Mouse (Mus musculus): ENCODE results near the gene Ermp1. TPM values are rescaled to one million over a fixed set of nuclear protein-coding genes. Genes with fewer than 3 reads are reported as not detected.

Ermp1 gene
- polyA plus RNA-seq, 2 experiments, result 6.8 to 7.2 TPM

DNA sequence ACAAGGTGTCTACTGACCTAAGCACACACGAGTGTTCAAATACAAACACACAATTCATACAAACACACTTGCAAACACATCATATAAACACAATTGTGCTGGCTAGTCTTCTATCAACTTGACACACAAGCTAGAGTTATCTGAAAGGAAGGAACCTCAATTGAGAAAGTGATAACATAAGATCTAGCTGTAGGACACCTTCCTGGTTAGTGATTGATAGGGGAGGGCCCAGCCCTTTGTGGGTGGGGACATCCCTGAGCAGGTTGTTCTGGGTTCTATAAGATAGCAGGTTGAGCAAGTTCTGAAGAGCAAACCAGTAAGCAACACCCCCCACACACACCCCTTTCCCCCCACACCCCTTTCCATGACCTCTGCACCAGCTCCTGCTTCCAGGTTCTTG, 1.5 kb upstream of the Ermp1 start:
- ATAC-seq (ENCODE audit: insufficient read depth), result peak; percentile 72
- peak overlapping the region; percentile 37 for H3K4me2 ChIP-seq (ENCODE audit: low read depth)
- H3K27ac ChIP-seq, result peak overlapping the region; percentile 52; the same call in 1 of the 2 replicates

GRCm38 (mm10) chr19:29648550-29648914, 317 bp upstream of the Ermp1 start:
- ATAC-seq (ENCODE audit: insufficient read depth) (no peak), DNase-seq (ENCODE audit: low read depth in 3 of 3, low spot score in 3 of 3) (no peak)
- TF ChIP-seq EP300 (IDR thresholded peaks at IDR 0.05; ENCODE audit: low read depth) (no peak), CTCF (IDR thresholded peaks at IDR 0.05; ENCODE audit: low read depth) (no peak)
- 32% methylated on average over 4 of the region's 4 CpGs for WGBS (ENCODE audit: insufficient replicate concordance)
- Histone ChIP-seq H3K9me3 (ENCODE audit: control insufficient read depth, low read length) (no peaks in the 10 kb centered on the region), H3K4me3 (ENCODE audit: insufficient read depth in 1 of 2, low read depth in 2 of 2, low read length in 2 of 2) (peak overlapping the region in 1 of 2 experiments; percentile 77; a peak in 2 of 4 replicates), H3K4me1 (replicated peaks; ENCODE audit: control insufficient read depth in 2 of 2, insufficient read depth in 2 of 2, low read length in 1 of 2) (peaks cover 20 to 26% of the 10 kb centered on the region in 2 experiments), H3K27me3 (ENCODE audit: control insufficient read depth, insufficient read depth, low read length) (no peaks in the 10 kb centered on the region), H3K4me2 (ENCODE audit: low read depth) (peak overlapping the region; percentile 70), H3K9ac (replicated peaks) (peak overlapping the region; percentile 31; the same call in 1 of the 2 replicates), H3K27ac (peak overlapping the region; percentile 52), H3K36me3 (replicated peaks; ENCODE audit: control insufficient read depth, insufficient read depth, low read depth) (peaks cover 6% of the 10 kb centered on the region)

More for the DNA sequence above, 1.5 kb upstream of the Ermp1 start:
- Histone ChIP-seq H3K36me3 (replicated peaks; ENCODE audit: control insufficient read depth, insufficient read depth, low read depth) (peaks cover 5% of the 10 kb centered on the region), H3K4me1 (replicated peaks; ENCODE audit: control insufficient read depth in 2 of 2, insufficient read depth in 2 of 2, low read length in 1 of 2) (peaks cover 20 to 26% of the 10 kb centered on the region in 2 experiments), H3K27me3 (ENCODE audit: control insufficient read depth, insufficient read depth, low read length) (no peaks in the 10 kb centered on the region), H3K9me3 (ENCODE audit: control insufficient read depth, low read length) (no peaks in the 10 kb centered on the region), H3K4me3 (ENCODE audit: insufficient read depth in 1 of 2, low read depth in 2 of 2, low read length in 2 of 2) (no peak overlapping the region), H3K9ac (replicated peaks) (no peak overlapping the region)
- peak; percentile 66 to 73 (median 69) for DNase-seq (ENCODE audit: low read depth in 3 of 3, low spot score in 3 of 3)
- TF ChIP-seq CTCF (IDR thresholded peaks at IDR 0.05; ENCODE audit: low read depth), result no peak
- TF ChIP-seq EP300 (IDR thresholded peaks at IDR 0.05; ENCODE audit: low read depth), result peak; percentile 89
- WGBS (ENCODE audit: insufficient replicate concordance), result 56% methylated on average over 1 of the region's 1 CpGs

- peaks cover 14 to 17% of the 10 kb centered on the region in 2 experiments for H3K4me1 ChIP-seq (replicated peaks; ENCODE audit: control insufficient read depth in 2 of 2, insufficient read depth in 2 of 2, low read length in 1 of 2)
- TF ChIP-seq EP300 (IDR thresholded peaks at IDR 0.05; ENCODE audit: low read depth), result no peak
- peak; percentile 72 for TF ChIP-seq CTCF (IDR thresholded peaks at IDR 0.05; ENCODE audit: low read depth)
- H3K9me3 ChIP-seq (ENCODE audit: control insufficient read depth, low read length), result no peaks in the 10 kb centered on the region
- no peak overlapping the region for H3K9ac ChIP-seq (replicated peaks)
- H3K4me2 ChIP-seq (ENCODE audit: low read depth), result no peak overlapping the region
- no peaks in the 10 kb centered on the region for H3K27me3 ChIP-seq (ENCODE audit: control insufficient read depth, insufficient read depth, low read length)
- no peak overlapping the region for H3K4me3 ChIP-seq (ENCODE audit: insufficient read depth in 1 of 2, low read depth in 2 of 2, low read length in 2 of 2)
- H3K36me3 ChIP-seq (replicated peaks; ENCODE audit: control insufficient read depth, insufficient read depth, low read depth), result peaks cover 10% of the 10 kb centered on the region
- no peak overlapping the region for H3K27ac ChIP-seq
- WGBS (ENCODE audit: insufficient replicate concordance), result 90% methylated on average over 6 of the region's 6 CpGs
- ATAC-seq (ENCODE audit: insufficient read depth), result no peak
- peak in 2 of 3 experiments; percentile 12 to 16 for DNase-seq (ENCODE audit: low read depth in 3 of 3, low spot score in 3 of 3)
Measured at GRCm38 (mm10) chr19:29644747-29645146, 3.5 kb downstream of the Ermp1 start.

DNA sequence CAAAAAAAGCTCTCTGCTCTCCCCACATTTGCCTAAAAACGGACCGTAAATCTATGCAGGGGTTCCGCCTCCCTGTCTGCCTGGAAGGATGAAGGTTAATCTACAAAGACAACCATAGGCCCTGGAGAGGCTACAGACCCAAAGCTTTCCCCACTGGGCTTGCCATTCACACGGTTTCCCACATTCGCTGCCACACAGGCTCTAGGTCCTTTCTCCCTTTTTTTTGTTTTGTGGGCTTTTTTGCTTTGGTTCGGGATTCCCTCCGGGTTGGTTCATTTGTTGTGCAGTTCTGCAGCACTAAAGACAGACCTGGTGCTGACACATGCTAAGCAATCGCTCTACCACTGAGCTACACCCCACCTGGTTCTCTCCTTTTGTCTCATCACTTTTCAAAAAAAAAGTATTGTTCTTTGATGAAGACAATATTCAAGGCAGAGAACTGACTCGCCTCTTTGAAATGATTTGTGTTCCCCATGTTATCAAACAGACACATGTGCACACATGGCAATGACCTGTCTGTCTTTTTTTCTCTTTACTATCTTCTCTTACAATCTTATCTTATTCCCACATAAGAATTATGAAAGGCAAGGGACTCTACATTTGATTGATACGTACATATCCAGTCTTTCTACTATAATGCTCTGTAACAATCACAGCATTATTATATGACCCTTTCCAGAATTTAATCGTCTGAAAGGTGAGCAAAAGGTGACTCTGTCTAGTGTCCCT, 4.9 kb downstream of the Ermp1 start:
- DNase-seq (ENCODE audit: low read depth in 3 of 3, low spot score in 3 of 3) (no peak), ATAC-seq (ENCODE audit: insufficient read depth) (no peak)
- no peak for TF ChIP-seq EP300 (IDR thresholded peaks at IDR 0.05; ENCODE audit: low read depth)
- no peak for TF ChIP-seq CTCF (IDR thresholded peaks at IDR 0.05; ENCODE audit: low read depth)
- Histone ChIP-seq H3K27me3 (ENCODE audit: control insufficient read depth, insufficient read depth, low read length) (no peaks in the 10 kb centered on the region), H3K9me3 (ENCODE audit: control insufficient read depth, low read length) (no peaks in the 10 kb centered on the region), H3K4me2 (ENCODE audit: low read depth) (no peak overlapping the region), H3K9ac (replicated peaks) (no peak overlapping the region), H3K4me1 (replicated peaks; ENCODE audit: control insufficient read depth in 2 of 2, insufficient read depth in 2 of 2, low read length in 1 of 2) (peaks cover under 1 to 3% of the 10 kb centered on the region in 2 experiments), H3K36me3 (replicated peaks; ENCODE audit: control insufficient read depth, insufficient read depth, low read depth) (peaks cover 12% of the 10 kb centered on the region), H3K4me3 (ENCODE audit: insufficient read depth in 1 of 2, low read depth in 2 of 2, low read length in 2 of 2) (no peak overlapping the region), H3K27ac (no peak overlapping the region)
- WGBS (ENCODE audit: insufficient replicate concordance), result 70% methylated on average over 11 of the region's 11 CpGs

DNA sequence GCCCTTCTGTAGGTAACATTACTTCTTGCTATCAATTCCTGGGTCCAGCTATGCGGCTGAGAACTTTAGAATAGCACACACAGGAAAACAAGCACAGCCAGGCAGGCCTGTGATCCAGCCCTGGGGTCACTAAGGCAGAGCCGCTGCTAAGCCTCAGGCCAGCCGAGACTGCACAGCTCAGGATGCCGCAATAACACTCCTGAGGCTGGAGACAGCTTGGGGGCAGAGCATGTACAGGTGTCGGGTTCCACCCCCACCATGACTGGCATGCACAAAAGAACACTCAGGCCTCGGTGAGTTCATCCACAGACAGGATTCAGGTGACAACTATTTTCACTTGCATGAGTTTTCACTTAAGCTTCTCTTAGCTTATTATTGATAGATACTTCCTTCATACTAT, 6.0 kb downstream of the Ermp1 start:
- H3K9me3 ChIP-seq (ENCODE audit: control insufficient read depth, low read length), result no peaks in the 10 kb centered on the region
- no peak overlapping the region for H3K4me3 ChIP-seq (ENCODE audit: insufficient read depth in 1 of 2, low read depth in 2 of 2, low read length in 2 of 2)
- H3K36me3 ChIP-seq (replicated peaks; ENCODE audit: control insufficient read depth, insufficient read depth, low read depth), result peaks cover 14% of the 10 kb centered on the region
- DNase-seq (ENCODE audit: low read depth in 3 of 3, low spot score in 3 of 3), result no peak
- TF ChIP-seq EP300 (IDR thresholded peaks at IDR 0.05; ENCODE audit: low read depth) (no peak), CTCF (IDR thresholded peaks at IDR 0.05; ENCODE audit: low read depth) (no peak)
- H3K27me3 ChIP-seq (ENCODE audit: control insufficient read depth, insufficient read depth, low read length), result no peaks in the 10 kb centered on the region
- peaks cover 0 to 2% of the 10 kb centered on the region in 2 experiments; a peak in 2 of 4 replicates for H3K4me1 ChIP-seq (replicated peaks; ENCODE audit: control insufficient read depth in 2 of 2, insufficient read depth in 2 of 2, low read length in 1 of 2)
- H3K27ac ChIP-seq, result no peak overlapping the region
- no peak for ATAC-seq (ENCODE audit: insufficient read depth)
- H3K4me2 ChIP-seq (ENCODE audit: low read depth), result no peak overlapping the region
- H3K9ac ChIP-seq (replicated peaks), result no peak overlapping the region
- WGBS (ENCODE audit: insufficient replicate concordance), result 79% methylated on average over 6 of the region's 6 CpGs
